Mouse (Mus musculus) CH12.LX (cell line): ENCODE results near the gene Slc9a9.

Source experiments
- BHLHE40 ChIP-seq: IDR thresholded peaks from 2 replicates; pipeline ENCODE4 v1.6.1; 2011; ENCODE audit warnings: mild to moderate bottlenecking, low read depth, low read length, improper control_type of control experiment
- EP300 ChIP-seq: IDR thresholded peaks from 2 replicates; pipeline ENCODE4 v1.6.1; 2011; ENCODE audit warnings: low read length, improper control_type of control experiment
- NELFE ChIP-seq: IDR thresholded peaks from 2 replicates; pipeline ENCODE4 v1.6.1; 2011; ENCODE audit warnings: low read depth, low read length, improper control_type of control experiment
- POLR2A ChIP-seq: IDR thresholded peaks from 2 replicates; pipeline ENCODE4 v1.6.1; 2011; ENCODE audit warnings: low read depth, mild to moderate bottlenecking, improper control_type of control experiment, low read length
- SMC3 ChIP-seq: IDR thresholded peaks from 2 replicates; pipeline ENCODE4 v1.6.1; 2011; ENCODE audit warnings: low read depth, low read length, improper control_type of control experiment

GRCm38 (mm10) chr9:95078626-95079025 lies 408.9 kb downstream of the Slc9a9 start:
- TF ChIP-seq NELFE: no peak
- no peak for TF ChIP-seq SMC3
- no peak for TF ChIP-seq BHLHE40
- no peak for TF ChIP-seq EP300
- TF ChIP-seq POLR2A: no peak
